Mouse (Mus musculus): ENCODE results near the gene Gm49369. TPM values are rescaled to one million over a fixed set of nuclear protein-coding genes. Genes with fewer than 3 reads are reported as not detected.

Gm49369 gene
- polyA plus RNA-seq, 1 experiment from 2014 or later = not detected

DNA sequence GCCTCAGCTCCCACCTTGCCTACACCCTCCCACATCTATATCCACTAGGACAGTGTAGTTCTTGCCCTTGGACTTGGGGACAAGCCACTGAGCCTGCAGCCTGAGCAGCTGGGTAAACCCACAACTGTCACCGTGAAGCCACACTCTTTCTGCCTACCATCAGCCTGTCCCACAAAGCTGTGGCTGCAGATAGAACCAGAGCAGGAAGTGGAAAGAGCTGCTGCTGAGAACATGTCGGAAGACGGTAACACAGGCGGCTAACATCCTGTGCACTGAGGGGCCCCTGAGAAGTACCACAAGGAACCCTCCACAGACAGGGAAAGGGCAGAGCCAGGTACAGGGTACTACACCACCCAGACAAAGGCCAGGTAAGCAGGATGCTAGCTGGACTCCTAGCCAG lies 1.3 kb downstream of the Gm49369 start:
- peak overlapping the region; percentile 52; the same call in 1 of the 2 replicates for H3K27ac ChIP-seq (ENCODE audit: low read depth, low read length)
- peaks cover 62% of the 10 kb centered on the region for H3K4me1 ChIP-seq (replicated peaks; ENCODE audit: control insufficient read depth, insufficient read depth, low read length)
- no peaks in the 10 kb centered on the region for H3K9me3 ChIP-seq (ENCODE audit: control insufficient read depth, low read length)

GRCm38 (mm10) chr7:142379186-142379585 lies 3.3 kb downstream of the Gm49369 start:
- H3K27me3 ChIP-seq (replicated peaks; ENCODE audit: control insufficient read depth, insufficient read depth, low read length) = no peaks in the 10 kb centered on the region
- H3K4me3 ChIP-seq (ENCODE audit: low read depth, low read length) = no peak overlapping the region
- H3K27ac ChIP-seq (ENCODE audit: low read depth, low read length) = peak overlapping the region; percentile 91; the same call in 1 of the 2 replicates
- peak overlapping the region; percentile 34 for H3K9ac ChIP-seq (ENCODE audit: low read depth, low read length)
- WGBS = 78% methylated on average over 6 of the region's 6 CpGs
- H3K4me1 ChIP-seq (replicated peaks; ENCODE audit: control insufficient read depth, insufficient read depth, low read length) = peaks cover 55% of the 10 kb centered on the region
- peaks cover 69% of the 10 kb centered on the region for H3K36me3 ChIP-seq (ENCODE audit: control insufficient read depth, insufficient read depth, low read length)
- H3K4me2 ChIP-seq = no peak overlapping the region
- no peak for ATAC-seq (replicated peaks; ENCODE audit: low FRiP score)
- H3K9me3 ChIP-seq (ENCODE audit: control insufficient read depth, low read length) = no peaks in the 10 kb centered on the region
- no peak for DNase-seq (ENCODE audit: low spot score)

More for the DNA sequence above, 1.3 kb downstream of the Gm49369 start:
- WGBS = 47% methylated on average over 4 of the region's 4 CpGs
- Histone ChIP-seq H3K9ac (ENCODE audit: low read depth, low read length) (peak overlapping the region; percentile 39), H3K4me3 (ENCODE audit: low read depth, low read length) (no peak overlapping the region), H3K27me3 (replicated peaks; ENCODE audit: control insufficient read depth, insufficient read depth, low read length) (no peaks in the 10 kb centered on the region), H3K4me2 (peak overlapping the region; percentile 31), H3K36me3 (ENCODE audit: control insufficient read depth, insufficient read depth, low read length) (peaks cover 76% of the 10 kb centered on the region)
- ATAC-seq (replicated peaks; ENCODE audit: low FRiP score) = no peak
- DNase-seq (ENCODE audit: low spot score) = no peak

GRCm38 (mm10) chr7:142377233-142377925 lies 5.1 kb downstream of the Gm49369 start:
- Histone ChIP-seq H3K27me3 (replicated peaks; ENCODE audit: control insufficient read depth, insufficient read depth, low read length) (peaks cover 10% of the 10 kb centered on the region), H3K36me3 (ENCODE audit: control insufficient read depth, insufficient read depth, low read length) (peaks cover 52% of the 10 kb centered on the region), H3K9me3 (ENCODE audit: control insufficient read depth, low read length) (no peaks in the 10 kb centered on the region), H3K4me3 (ENCODE audit: low read depth, low read length) (0 out of 2 replicates have a peak overlapping the region, but pooled peaks have one; percentile 21), H3K27ac (ENCODE audit: low read depth, low read length) (peak overlapping the region; percentile 91), H3K4me2 (peak overlapping the region; percentile 64), H3K9ac (ENCODE audit: low read depth, low read length) (peak overlapping the region; percentile 50), H3K4me1 (replicated peaks; ENCODE audit: control insufficient read depth, insufficient read depth, low read length) (peaks cover 55% of the 10 kb centered on the region)
- peak; percentile 85 for ATAC-seq (replicated peaks; ENCODE audit: low FRiP score)
- no peak for DNase-seq (ENCODE audit: low spot score)
- WGBS = 56% methylated on average over 14 of the region's 14 CpGs

DNA sequence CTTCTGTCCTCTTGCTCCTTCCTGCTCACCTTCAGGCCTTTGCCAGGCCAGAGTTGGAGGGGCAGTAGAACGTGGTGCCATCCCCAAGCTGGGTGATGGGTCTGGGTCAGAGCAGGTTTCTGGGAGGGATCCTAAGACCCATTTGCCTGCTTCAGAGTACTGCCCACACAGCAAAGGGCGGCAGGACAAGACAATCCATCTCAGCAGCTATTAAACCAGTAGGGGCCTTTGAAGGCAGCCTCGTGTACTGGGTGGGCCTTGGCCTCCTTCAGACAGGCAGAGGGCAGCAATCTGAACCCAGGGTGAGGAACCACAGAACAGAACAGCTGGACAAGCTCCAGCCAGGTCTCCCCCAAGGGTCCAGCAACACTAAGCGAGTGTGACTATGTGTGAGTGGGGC lies 6.4 kb downstream of the Gm49369 start:
- Histone ChIP-seq H3K4me1 (replicated peaks; ENCODE audit: control insufficient read depth, insufficient read depth, low read length) (peaks cover 51% of the 10 kb centered on the region), H3K9ac (ENCODE audit: low read depth, low read length) (no peak overlapping the region), H3K4me2 (no peak overlapping the region), H3K9me3 (ENCODE audit: control insufficient read depth, low read length) (no peaks in the 10 kb centered on the region), H3K27me3 (replicated peaks; ENCODE audit: control insufficient read depth, insufficient read depth, low read length) (peaks cover 23% of the 10 kb centered on the region), H3K4me3 (ENCODE audit: low read depth, low read length) (no peak overlapping the region), H3K27ac (ENCODE audit: low read depth, low read length) (no peak overlapping the region), H3K36me3 (ENCODE audit: control insufficient read depth, insufficient read depth, low read length) (peaks cover 41% of the 10 kb centered on the region)
- 84% methylated on average over 4 of the region's 4 CpGs for WGBS
- DNase-seq (ENCODE audit: low spot score) = no peak
- ATAC-seq (replicated peaks; ENCODE audit: low FRiP score) = no peak

GRCm38 (mm10) chr7:142375261-142375724 lies 7.2 kb downstream of the Gm49369 start:
- Histone ChIP-seq H3K27ac (ENCODE audit: low read depth, low read length) (no peak overlapping the region), H3K4me2 (no peak overlapping the region), H3K4me1 (replicated peaks; ENCODE audit: control insufficient read depth, insufficient read depth, low read length) (peaks cover 43% of the 10 kb centered on the region), H3K9me3 (ENCODE audit: control insufficient read depth, low read length) (no peaks in the 10 kb centered on the region), H3K27me3 (replicated peaks; ENCODE audit: control insufficient read depth, insufficient read depth, low read length) (peaks cover 30% of the 10 kb centered on the region), H3K9ac (ENCODE audit: low read depth, low read length) (no peak overlapping the region), H3K36me3 (ENCODE audit: control insufficient read depth, insufficient read depth, low read length) (peaks cover 33% of the 10 kb centered on the region), H3K4me3 (ENCODE audit: low read depth, low read length) (no peak overlapping the region)
- DNase-seq (ENCODE audit: low spot score) = no peak
- no peak for ATAC-seq (replicated peaks; ENCODE audit: low FRiP score)
- 88% methylated on average over 6 of the region's 6 CpGs for WGBS

DNA sequence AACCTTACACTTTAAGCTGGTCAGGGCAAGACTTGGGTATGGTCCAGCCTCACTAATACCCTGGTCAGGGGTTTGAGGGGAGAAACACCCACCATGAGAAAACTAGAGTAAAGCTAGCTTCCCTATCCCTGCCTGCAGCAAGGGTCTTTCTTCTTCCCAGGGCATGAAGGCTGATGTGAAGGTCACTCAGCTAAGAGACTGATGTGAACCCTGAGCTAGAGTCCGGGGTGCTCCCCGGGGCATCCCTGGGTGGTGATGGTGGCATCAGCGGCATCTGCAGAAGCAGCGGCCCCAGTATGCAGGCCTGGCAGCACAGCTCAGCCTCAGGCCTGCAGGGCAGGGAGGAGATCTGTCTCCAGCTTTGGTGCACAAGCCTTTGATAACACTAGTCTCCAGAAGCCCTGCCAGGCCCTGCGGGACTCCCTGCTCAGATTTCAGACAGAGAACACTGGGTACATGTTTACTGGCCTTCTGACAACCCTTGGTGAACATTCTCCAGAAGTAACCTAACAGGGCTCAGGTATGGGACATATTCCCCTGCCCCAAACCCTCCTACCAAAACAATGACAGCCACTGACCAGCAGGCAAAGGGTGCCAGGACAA lies 8.0 kb downstream of the Gm49369 start:
- Histone ChIP-seq H3K27ac (ENCODE audit: low read depth, low read length) (no peak overlapping the region), H3K9ac (ENCODE audit: low read depth, low read length) (no peak overlapping the region), H3K36me3 (ENCODE audit: control insufficient read depth, insufficient read depth, low read length) (peaks cover 25% of the 10 kb centered on the region), H3K27me3 (replicated peaks; ENCODE audit: control insufficient read depth, insufficient read depth, low read length) (peaks cover 35% of the 10 kb centered on the region), H3K4me3 (ENCODE audit: low read depth, low read length) (no peak overlapping the region), H3K4me2 (no peak overlapping the region), H3K4me1 (replicated peaks; ENCODE audit: control insufficient read depth, insufficient read depth, low read length) (peaks cover 36% of the 10 kb centered on the region), H3K9me3 (ENCODE audit: control insufficient read depth, low read length) (no peaks in the 10 kb centered on the region)
- 87% methylated on average over 5 of the region's 5 CpGs for WGBS
- DNase-seq (ENCODE audit: low spot score) (no peak), ATAC-seq (replicated peaks; ENCODE audit: low FRiP score) (no peak)

DNA sequence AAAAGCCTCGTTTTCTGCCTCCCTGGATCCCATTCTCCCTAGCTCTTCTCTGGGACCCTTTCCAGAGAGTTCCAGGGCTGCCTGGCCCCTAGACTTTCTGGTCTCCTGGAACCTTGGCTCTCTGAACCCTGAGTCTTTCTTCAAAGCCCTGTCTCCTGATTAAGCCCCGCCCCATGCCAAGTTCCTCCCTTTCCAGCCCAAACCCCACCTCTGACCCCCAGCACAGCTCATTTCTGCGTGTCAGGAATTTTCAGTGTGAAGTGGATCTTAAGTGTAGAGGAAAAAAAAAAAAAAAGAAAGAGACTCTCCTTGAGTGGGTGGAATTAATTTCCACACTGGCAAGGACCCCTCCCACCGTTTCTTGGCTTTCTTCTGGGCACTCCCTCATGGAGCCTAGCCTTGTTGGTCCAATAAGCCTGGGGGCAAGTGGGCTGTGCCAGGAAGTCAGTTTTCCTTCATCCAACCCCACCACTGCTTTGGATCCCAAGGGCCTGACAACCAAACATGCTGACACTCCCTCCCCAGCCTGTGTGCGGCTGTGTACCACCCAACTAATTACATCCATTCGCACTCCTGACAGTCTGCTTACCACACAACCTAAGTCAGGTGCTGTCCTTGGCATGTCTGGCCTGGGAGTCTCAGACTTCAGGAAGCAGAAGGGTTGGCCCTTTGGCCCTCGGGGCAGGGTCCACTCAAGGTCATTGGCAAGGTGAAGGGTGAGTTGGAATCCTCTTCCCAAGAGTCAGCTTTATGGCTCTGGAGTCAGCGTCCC lies 8.6 kb downstream of the Gm49369 start, which contains the start of gene Ifitm10:
Gene Ifitm10, minus strand, starts transcription at position 113 of the 772 bp plus-strand sequence.
- 71% methylated on average over 8 of the region's 8 CpGs for WGBS
- H3K4me2 ChIP-seq = peak within 1 kb of the TSS; percentile 86; the same call in 1 of the 2 replicates
- H3K4me3 ChIP-seq (ENCODE audit: low read depth, low read length) = no peak within 1 kb of the TSS; the same call in 1 of the 2 replicates
- DNase-seq (ENCODE audit: low spot score) (no peak), ATAC-seq (replicated peaks; ENCODE audit: low FRiP score) (no peak)
- peaks cover 39% of the 10 kb centered on the region for H3K27me3 ChIP-seq (replicated peaks; ENCODE audit: control insufficient read depth, insufficient read depth, low read length)
- H3K27ac ChIP-seq (ENCODE audit: low read depth, low read length) = no peak within 1 kb of the TSS
- no peaks in the 10 kb centered on the region for H3K9me3 ChIP-seq (ENCODE audit: control insufficient read depth, low read length)
- H3K9ac ChIP-seq (ENCODE audit: low read depth, low read length) = no peak within 1 kb of the TSS
- H3K36me3 ChIP-seq (ENCODE audit: control insufficient read depth, insufficient read depth, low read length) = peaks cover 18% of the 10 kb centered on the region
- H3K4me1 ChIP-seq (replicated peaks; ENCODE audit: control insufficient read depth, insufficient read depth, low read length) = peaks cover 29% of the 10 kb centered on the region

- WGBS = 74% methylated on average over 5 of the region's 5 CpGs
- Histone ChIP-seq H3K36me3 (ENCODE audit: control insufficient read depth, insufficient read depth, low read length) (peaks cover 14% of the 10 kb centered on the region), H3K4me1 (replicated peaks; ENCODE audit: control insufficient read depth, insufficient read depth, low read length) (peaks cover 21% of the 10 kb centered on the region), H3K4me2 (no peak overlapping the region), H3K9me3 (ENCODE audit: control insufficient read depth, low read length) (no peaks in the 10 kb centered on the region), H3K4me3 (ENCODE audit: low read depth, low read length) (no peak overlapping the region), H3K27ac (ENCODE audit: low read depth, low read length) (no peak overlapping the region), H3K9ac (ENCODE audit: low read depth, low read length) (no peak overlapping the region), H3K27me3 (replicated peaks; ENCODE audit: control insufficient read depth, insufficient read depth, low read length) (peaks cover 40% of the 10 kb centered on the region)
- DNase-seq (ENCODE audit: low spot score) = no peak
- ATAC-seq (replicated peaks; ENCODE audit: low FRiP score) = no peak
These were observed 9.4 kb downstream of the Gm49369 start for GRCm38 (mm10) chr7:142373039-142373438.
